Mouse (Mus musculus): ENCODE results near the gene Gramd1b.

Gramd1b gene

GRCm38 (mm10) chr9:40269103-40269861 is 261.9 kb downstream of the Gramd1b start, which contains the start of gene Scn3b:
Gene Scn3b, plus strand, starts transcription at chr9:40269217.
- DNase-seq (ENCODE audit: low spot score in 2 of 2) = peak; percentile 85 to 88

- DNase-seq (ENCODE audit: low spot score in 2 of 2) = no peak
These were observed 262.5 kb downstream of the Gramd1b start for GRCm38 (mm10) chr9:40268748-40269102.

GRCm38 (mm10) chr9:40268040-40268747 is 263.0 kb downstream of the Gramd1b start:
- DNase-seq (ENCODE audit: low spot score in 2 of 2) = no peak

- no peak for DNase-seq (ENCODE audit: low spot score in 2 of 2)
These were observed 267.3 kb downstream of the Gramd1b start for GRCm38 (mm10) chr9:40263874-40264273.

- DNase-seq (ENCODE audit: low spot score in 2 of 2) = no peak
These were observed 278.7 kb downstream of the Gramd1b start for GRCm38 (mm10) chr9:40252459-40252858.

GRCm38 (mm10) chr9:40249106-40249505 is 282.1 kb downstream of the Gramd1b start:
- no peak for DNase-seq (ENCODE audit: low spot score in 2 of 2)

- no peak for DNase-seq (ENCODE audit: low spot score in 2 of 2)
These were observed 284.5 kb downstream of the Gramd1b start for GRCm38 (mm10) chr9:40246702-40247101.

GRCm38 (mm10) chr9:40245974-40246665 is 285.1 kb downstream of the Gramd1b start:
- DNase-seq (ENCODE audit: low spot score in 2 of 2) = no peak

GRCm38 (mm10) chr9:40245466-40245865 is 285.7 kb downstream of the Gramd1b start:
- no peak for DNase-seq (ENCODE audit: low spot score in 2 of 2)
